Mouse (Mus musculus) stomach, postnatal 0 days (tissue): ENCODE data around the gene Zpld1.

ENCODE experiments used
- CTCF ChIP-seq: IDR thresholded peaks from 2 replicates; pipeline ENCODE4 v1.5.1; 2016; ENCODE audit warnings: antibody characterized with exemption, low read depth, mild to moderate bottlenecking, moderate library complexity
- EP300 ChIP-seq: optimal IDR thresholded peaks from 2 replicates; pipeline ENCODE3; 2016; ENCODE audit warnings: antibody characterized with exemption

- TF ChIP-seq CTCF (no peak), EP300 (no peak)
These were observed 93.8 kb downstream of the Zpld1 start for GRCm38 (mm10) chr16:55203945-55204344.
